Mouse (Mus musculus) CD4-positive, CD25-positive, alpha-beta regulatory T cell, adult 9 weeks (primary cell): ENCODE results near the gene Tctex1d2. TPM values are rescaled to one million over a fixed set of nuclear protein-coding genes. Genes with fewer than 3 reads are reported as not detected.

ENCODE experiments used
- polyA plus RNA-seq: library from polyadenylated mRNA; unstranded; fragments of 100-300 nt; shearing (Covaris generic); gene quantifications from one replicate; pipeline ENCODE4 v1.2.1, GENCODE M21; 2017

Gene Tctex1d2
- 4.4 TPM for polyA plus RNA-seq

DNA sequence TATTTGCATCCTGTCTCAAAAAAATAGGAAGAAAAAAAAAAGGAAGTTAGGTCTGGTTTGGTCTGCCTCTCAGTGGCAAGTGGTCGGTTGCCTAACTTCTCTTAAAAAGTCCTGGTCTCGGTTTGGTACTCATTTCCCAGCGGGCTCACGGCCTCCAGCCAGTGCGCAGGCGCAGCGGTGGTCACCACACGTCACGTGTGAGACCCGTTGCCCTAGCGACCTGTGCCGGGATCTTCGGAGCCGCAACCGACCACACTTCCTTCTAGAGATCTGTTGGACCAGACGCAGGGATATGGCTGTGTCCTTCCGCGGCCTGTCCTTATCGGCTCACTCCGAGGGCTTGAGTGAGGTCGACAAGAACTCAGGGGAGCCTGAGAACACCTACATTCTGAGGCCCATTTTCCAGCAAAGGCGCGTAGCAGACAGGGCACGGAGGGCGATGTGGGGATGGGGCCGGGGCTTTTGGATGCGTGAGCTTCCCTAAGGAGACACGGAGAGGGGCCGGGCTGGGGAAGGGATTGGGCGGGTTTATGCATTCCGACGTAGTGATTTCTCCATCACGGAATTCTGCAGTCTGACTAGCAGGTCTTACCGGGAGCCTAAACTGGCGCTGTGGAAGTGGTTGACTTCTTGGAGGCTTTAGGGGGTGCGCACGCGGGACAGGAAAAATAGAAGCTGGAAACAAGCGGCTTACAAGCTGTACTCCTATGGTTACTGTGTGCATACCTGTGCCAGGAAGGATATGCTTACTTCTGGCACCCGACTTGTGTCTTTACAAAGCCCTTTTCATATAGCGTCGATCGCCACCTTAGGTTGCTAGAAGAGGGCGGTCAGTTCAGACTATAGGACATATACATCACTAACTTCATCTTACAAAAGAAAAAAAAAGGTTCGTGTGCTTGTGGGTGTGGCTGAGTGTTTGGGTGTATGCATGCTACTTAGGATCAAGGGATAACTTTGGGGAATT, at the start of gene Tctex1d2:
Gene Tctex1d2 (plus strand): TSS at position 186 of the 967 bp plus-strand sequence.

DNA sequence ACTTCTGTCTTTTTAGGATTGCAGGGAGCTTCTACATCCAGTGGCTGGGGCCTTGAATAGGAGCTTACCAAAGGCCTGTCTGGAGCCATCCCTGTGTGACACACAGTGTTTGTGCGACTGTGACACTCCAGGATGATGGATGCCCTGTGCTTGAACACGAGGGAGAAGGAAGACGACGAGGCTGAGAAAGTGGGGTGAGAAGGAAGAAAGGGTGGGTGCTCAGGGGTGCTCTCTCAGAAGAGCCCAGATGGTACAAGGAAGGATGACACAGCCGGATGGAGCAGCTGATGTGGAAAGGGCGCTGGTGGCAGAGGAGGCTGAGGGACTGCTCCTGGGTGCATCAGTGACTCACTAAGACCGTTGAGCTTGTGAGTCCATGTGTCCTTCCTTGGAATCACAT, 19.2 kb upstream of the Tctex1d2 start, which contains the start of gene Tm4sf19:
Gene Tm4sf19 (plus strand): TSS at position 240 of the 400 bp plus-strand sequence.

DNA sequence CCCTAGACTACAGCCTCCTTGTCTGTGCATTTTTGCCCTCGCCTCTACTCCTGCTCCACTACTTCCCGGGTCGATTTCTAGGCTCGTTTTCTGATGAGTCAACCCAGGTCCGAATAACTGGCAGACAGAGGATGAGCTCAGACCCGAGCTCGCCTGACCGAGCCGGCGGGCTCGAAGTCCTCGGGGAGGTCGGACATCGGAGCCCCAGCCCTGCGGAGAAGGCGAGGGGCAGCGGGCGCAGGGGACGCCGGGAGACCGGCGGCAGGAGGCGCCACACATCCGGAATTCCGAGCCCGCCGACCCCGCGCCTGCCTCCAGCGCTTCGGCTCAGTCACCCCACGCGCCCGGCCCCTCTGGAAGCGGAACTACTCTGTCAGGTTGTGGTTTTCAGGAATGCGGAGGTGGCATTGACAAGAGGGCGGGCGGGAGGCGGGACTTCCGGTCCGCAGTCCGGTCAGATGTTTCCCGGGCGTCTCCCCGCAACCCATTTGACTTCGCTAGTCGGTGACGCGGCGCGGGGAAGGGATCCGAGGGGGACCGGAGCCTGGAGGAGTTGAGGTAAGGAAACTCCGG, 11.1 kb downstream of the Tctex1d2 start, which contains the start of gene Pcyt1a:
Gene Pcyt1a (plus strand): TSS at position 448 of the 573 bp plus-strand sequence.

Other genes starting within 250 kb of the Tctex1d2 start
- gene Bex6, start 239.9 kb upstream of the Tctex1d2 start, polyA plus RNA-seq = not detected
- gene Fbxo45, start 172.5 kb upstream of the Tctex1d2 start, polyA plus RNA-seq = 2.5 TPM
- 25.0 TPM for gene Wdr53, start 172.5 kb upstream of the Tctex1d2 start, polyA plus RNA-seq
- not detected for gene Smco1, start 148.2 kb upstream of the Tctex1d2 start, polyA plus RNA-seq
- 12.3 TPM for gene Rnf168, start 142.2 kb upstream of the Tctex1d2 start, polyA plus RNA-seq
- 33.3 TPM for gene Ubxn7, start 87.4 kb upstream of the Tctex1d2 start, polyA plus RNA-seq
- not detected for gene Tm4sf19, start 19.2 kb upstream of the Tctex1d2 start, polyA plus RNA-seq
- gene Pcyt1a, start 11.2 kb downstream of the Tctex1d2 start, polyA plus RNA-seq = 15.5 TPM
- gene Slc51a, start 68.2 kb downstream of the Tctex1d2 start, polyA plus RNA-seq = 0.15 TPM
- gene Zdhhc19, start 76.6 kb downstream of the Tctex1d2 start, polyA plus RNA-seq = not detected
- gene Tfrc, start 189.2 kb downstream of the Tctex1d2 start, polyA plus RNA-seq = 38.9 TPM
- gene Tnk2, start 224.2 kb downstream of the Tctex1d2 start, polyA plus RNA-seq = 13.9 TPM